Mouse (Mus musculus) left cerebral cortex, postnatal 10 days (tissue): ENCODE results near the gene Lamc1. TPM values are rescaled to one million over a fixed set of nuclear protein-coding genes. Genes with fewer than 3 reads are reported as not detected.

Experiments used
- DNase-seq, 2 experiments: peaks; one replicate each; pipeline ENCODE4 v3.0.0; 2021 to 2022; ENCODE audit warnings: low spot score in 2 of 2, mixed read lengths in 1 of 2; ENCODE audit errors: extremely low spot score in 1 of 2
- intact Hi-C: fragments of 180-260 bp; cut with DNase I; formaldehyde crosslinking; loops from one replicate; pipeline ENCODE4 v1.15.1; 2025
- total RNA-seq, 2 experiments: library from RNA; stranded (reverse); gene quantifications; 2 replicates each; pipeline ENCODE4 v1.2.3; 2021

The Lamc1 gene
- 10 to 100 TPM; 42.6 to 44.3 TPM for total RNA-seq

GRCm38 (mm10) chr1:153332444-153333295 is at the start of gene Lamc1:
Gene Lamc1 (minus strand): TSS chr1:153332786.
- peak; percentile 76 to 96 for DNase-seq

GRCm38 (mm10) chr1:153380746-153381282 is 48.2 kb upstream of the Lamc1 start:
- intact Hi-C loops: loop anchor here (5.0 kb wide), 1 partner anchor 34 kb away; no protein-coding TSS in a partner anchor
- no peak for DNase-seq

More at GRCm38 (mm10) chr1:153332444-153333295, at the start of gene Lamc1:
- intact Hi-C loops: loop anchor here (5.0 kb wide), 1 partner anchor 70 kb away; no protein-coding TSS in a partner anchor

GRCm38 (mm10) chr1:153379832-153380231 is 47.2 kb upstream of the Lamc1 start:
- intact Hi-C loops: loop anchor here (5.0 kb wide), 1 partner anchor 33 kb away; no protein-coding TSS in a partner anchor
- no peak for DNase-seq

GRCm38 (mm10) chr1:153378587-153378986 is 46.0 kb upstream of the Lamc1 start:
- intact Hi-C loops: no loop called here

GRCm38 (mm10) chr1:153376446-153376845 is 43.9 kb upstream of the Lamc1 start:
- intact Hi-C loops: no loop called here
- no peak for DNase-seq

More at GRCm38 (mm10) chr1:153378587-153378986, 46.0 kb upstream of the Lamc1 start:
- no peak for DNase-seq

GRCm38 (mm10) chr1:153374136-153374535 is 41.5 kb upstream of the Lamc1 start:
- DNase-seq: no peak
- intact Hi-C loops: no loop called here

- intact Hi-C loops: no loop called here
- no peak for DNase-seq
Observed at GRCm38 (mm10) chr1:153371846-153372245, 39.3 kb upstream of the Lamc1 start.

- intact Hi-C loops: no loop called here
- DNase-seq: no peak
Observed at GRCm38 (mm10) chr1:153369011-153369410, 36.4 kb upstream of the Lamc1 start.

GRCm38 (mm10) chr1:153367048-153367447 is 34.5 kb upstream of the Lamc1 start:
- no peak for DNase-seq

GRCm38 (mm10) chr1:153361926-153362325 is 29.3 kb upstream of the Lamc1 start:
- no peak for DNase-seq
- intact Hi-C loops: no loop called here

More at GRCm38 (mm10) chr1:153367048-153367447, 34.5 kb upstream of the Lamc1 start:
- intact Hi-C loops: no loop called here

- intact Hi-C loops: no loop called here
- DNase-seq: no peak
Observed at GRCm38 (mm10) chr1:153360556-153360955, 28.0 kb upstream of the Lamc1 start.

- DNase-seq: no peak
- intact Hi-C loops: no loop called here
Observed at GRCm38 (mm10) chr1:153357218-153357617, 24.6 kb upstream of the Lamc1 start.

- intact Hi-C loops: no loop called here
Observed at GRCm38 (mm10) chr1:153354466-153354865, 21.9 kb upstream of the Lamc1 start.

GRCm38 (mm10) chr1:153353736-153354430 is 21.3 kb upstream of the Lamc1 start:
- intact Hi-C loops: no loop called here
- DNase-seq: peak in 1 of 2 experiments; percentile 30

More at GRCm38 (mm10) chr1:153354466-153354865, 21.9 kb upstream of the Lamc1 start:
- DNase-seq: no peak

GRCm38 (mm10) chr1:153351034-153351433 is 18.4 kb upstream of the Lamc1 start:
- intact Hi-C loops: no loop called here
- no peak for DNase-seq

GRCm38 (mm10) chr1:153347726-153348125 is 15.1 kb upstream of the Lamc1 start:
- intact Hi-C loops: loop anchor here (5.0 kb wide), 1 partner anchor 35 kb away; no protein-coding TSS in a partner anchor
- no peak for DNase-seq

- intact Hi-C loops: loop anchor here (5.0 kb wide), 1 partner anchor 35 kb away; no protein-coding TSS in a partner anchor
- no peak for DNase-seq
Observed at GRCm38 (mm10) chr1:153347040-153347439, 14.5 kb upstream of the Lamc1 start.

- no peak for DNase-seq
- intact Hi-C loops: loop anchor here (5.0 kb wide), 1 partner anchor 37 kb away; no protein-coding TSS in a partner anchor
Observed at GRCm38 (mm10) chr1:153345699-153346291, 13.2 kb upstream of the Lamc1 start.

GRCm38 (mm10) chr1:153345002-153345401 is 12.4 kb upstream of the Lamc1 start:
- DNase-seq: no peak
- intact Hi-C loops: loop anchor here (5.0 kb wide), 1 partner anchor 37 kb away; no protein-coding TSS in a partner anchor
